Mouse (Mus musculus) lung, postnatal 0 days (tissue): ENCODE data around the gene Diras2.

Experiments
- CTCF ChIP-seq: IDR thresholded peaks from 2 replicates; pipeline ENCODE4 v1.5.1; 2016; ENCODE audit warnings: antibody characterized with exemption, mild to moderate bottlenecking
- EP300 ChIP-seq: IDR thresholded peaks from 2 replicates; pipeline ENCODE4 v1.6.1; 2016; ENCODE audit warnings: antibody characterized with exemption, mild to moderate bottlenecking, control low read depth

DNA sequence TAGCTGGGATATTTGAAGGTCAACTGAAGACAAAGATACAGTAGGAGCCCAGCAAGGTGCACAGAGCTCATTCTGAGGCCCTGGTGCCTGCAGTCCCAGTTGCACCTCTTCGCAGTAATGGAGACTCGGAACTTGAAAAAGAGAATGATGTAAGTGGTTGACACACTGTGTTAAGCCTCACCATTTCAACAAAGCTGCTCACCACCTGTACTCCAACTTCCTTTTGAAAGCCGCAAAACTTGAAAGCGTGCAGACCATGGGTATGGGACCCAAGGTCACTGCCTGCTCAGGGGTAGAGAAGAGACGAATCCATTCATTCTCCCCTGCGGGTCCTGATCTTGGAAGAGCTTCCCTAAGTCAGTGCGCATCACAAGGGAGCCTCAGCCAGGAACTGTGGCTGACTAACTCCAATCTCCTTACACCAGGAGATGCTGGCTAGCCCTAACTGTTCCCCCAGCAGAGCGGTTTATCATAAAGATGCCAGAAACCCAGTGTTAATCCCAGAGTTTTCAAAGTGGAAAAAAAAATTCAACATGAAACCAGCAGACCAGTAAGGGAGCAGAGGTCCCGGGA, 35.2 kb upstream of the Diras2 start:
- TF ChIP-seq CTCF (no peak), EP300 (no peak)
